Mouse (Mus musculus): ENCODE measurements around the gene Olfr1223.
"Not testable (repeated sequence)": the region's sequence is repeated elsewhere in the genome, so short reads cannot be mapped to it uniquely, and the experiment has no call there.

Olfr1223 gene

GRCm38 (mm10) chr2:89151460-89151859 is at the start of gene Olfr1223:
Olfr1223 (minus strand) TSS chr2:89151560.
- no peak for DNase-seq (ENCODE audit: low spot score in 2 of 2)

GRCm38 (mm10) chr2:89199948-89200347 is 48.6 kb upstream of the Olfr1223 start, which contains the start of gene Olfr1226:
Olfr1226 (minus strand) TSS chr2:89200048.
- DNase-seq (ENCODE audit: low spot score in 2 of 2), result no peak

GRCm38 (mm10) chr2:89196325-89196982 is 45.1 kb upstream of the Olfr1223 start:
- no peak for DNase-seq (ENCODE audit: low spot score in 2 of 2)

GRCm38 (mm10) chr2:89174569-89174968 is 23.2 kb upstream of the Olfr1223 start, which contains the start of gene Olfr1225:
Olfr1225 (minus strand) TSS chr2:89174669.
- DNase-seq (ENCODE audit: low spot score in 2 of 2), result no peak

GRCm38 (mm10) chr2:89164711-89165110 is 13.4 kb upstream of the Olfr1223 start:
- DNase-seq (ENCODE audit: low spot score in 2 of 2), result not testable (repeated sequence)

GRCm38 (mm10) chr2:89163991-89164390 is 12.6 kb upstream of the Olfr1223 start, which contains the start of gene Olfr1224-ps1:
Olfr1224-ps1 (minus strand) TSS chr2:89164091.
- DNase-seq (ENCODE audit: low spot score in 2 of 2), result not testable (repeated sequence)

- DNase-seq (ENCODE audit: low spot score in 2 of 2), result no peak
Observed at GRCm38 (mm10) chr2:89132954-89133353, 18.4 kb downstream of the Olfr1223 start, which contains the start of gene Olfr1222. Olfr1222 (minus strand) TSS chr2:89133054.

GRCm38 (mm10) chr2:89117183-89117582 is 34.2 kb downstream of the Olfr1223 start, which contains the start of gene Olfr1221:
Olfr1221 (minus strand) TSS chr2:89117283.
- DNase-seq (ENCODE audit: low spot score in 2 of 2), result no peak

- no peak for DNase-seq (ENCODE audit: low spot score in 2 of 2)
Observed at GRCm38 (mm10) chr2:89106735-89107134, 44.6 kb downstream of the Olfr1223 start, which contains the start of gene Olfr1220. Olfr1220 (minus strand) TSS chr2:89106835.

- no peak for DNase-seq (ENCODE audit: low spot score in 2 of 2)
Observed at GRCm38 (mm10) chr2:89105651-89106050, 45.7 kb downstream of the Olfr1223 start.

GRCm38 (mm10) chr2:89093848-89094247 is 57.5 kb downstream of the Olfr1223 start:
- no peak for DNase-seq (ENCODE audit: low spot score in 2 of 2)
